Mouse (Mus musculus): ENCODE results near the gene Actn3.
A peak's percentile ranks its signal among the peaks of the same experiment; 100 is the strongest.

DNA sequence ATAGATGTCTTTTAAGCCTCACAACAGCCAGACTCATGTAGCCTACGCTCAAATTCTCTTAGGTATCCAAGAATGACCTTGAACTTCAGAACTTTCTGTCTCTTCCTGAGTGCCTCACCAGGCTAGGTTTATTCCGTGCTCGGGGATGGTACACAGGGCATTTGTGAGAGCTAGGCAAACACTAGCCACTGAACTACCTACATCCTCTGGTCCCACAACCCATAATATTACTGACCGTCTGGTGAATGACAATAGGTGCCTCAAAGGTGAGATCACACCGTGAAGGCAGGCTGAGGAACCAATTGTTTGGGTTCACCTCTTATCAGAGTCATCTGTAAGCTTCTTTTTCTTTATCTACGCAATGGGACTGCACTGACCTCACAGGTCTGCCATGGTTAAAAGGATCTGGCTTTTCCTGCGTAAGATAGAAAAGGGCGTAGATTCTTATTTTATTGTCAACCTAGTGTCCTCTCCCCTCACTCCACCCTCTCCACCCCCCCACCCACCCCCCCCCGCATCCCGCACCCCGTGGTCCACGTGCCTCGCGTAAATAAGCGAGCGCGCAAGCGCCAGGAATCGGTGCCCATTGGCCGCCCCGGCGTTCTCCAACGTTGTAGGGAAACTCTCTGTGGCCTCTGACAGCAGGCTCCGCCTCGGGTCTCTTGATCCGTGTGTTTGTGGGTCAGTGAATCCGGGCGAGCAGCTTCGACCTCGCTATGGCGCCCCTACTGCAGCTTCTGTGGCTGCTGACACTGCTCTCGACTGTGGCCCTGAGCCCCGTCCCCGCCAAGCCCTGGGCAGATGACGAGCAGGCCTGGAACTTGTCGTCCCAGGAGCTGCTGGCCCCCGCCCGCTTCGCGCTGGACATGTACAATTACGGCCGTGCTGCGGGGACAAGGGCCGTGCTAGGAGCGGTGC, 22.9 kb downstream of the Actn3 start, which contains the start of gene Ctsf:
- no peak for TF ChIP-seq CTCF (conservative IDR thresholded peaks at IDR 0.05; ENCODE audit: insufficient read depth, insufficient read length, low read depth, low read length)
- peak; percentile 36 for TF ChIP-seq POLR2A (IDR thresholded peaks at IDR 0.05; ENCODE audit: low read depth, low read length)

Measured in kidney, adult 2 months (tissue).